Mouse (Mus musculus) midbrain, embryonic 16.5 days (tissue): ENCODE measurements at regions not wholly inside any gene's neighbourhood (a gene's known extent, or its start where the extent isn't known, plus 50 kb on each side); places are given as distances from the start of the nearest gene placed in this dataset.
A peak's percentile ranks its signal among the peaks of the same experiment; 100 is the strongest.

Source experiments
- ATAC-seq: fragments of 200-750 bp; cut with Nextera tagmentation; 2 replicates; pipeline ENCODE4 v1.8.0; 2017; ENCODE audit warnings: moderate TSS enrichment
- H3K27ac ChIP-seq: fragments of 300-500 bp; sonication (generic); 2 replicates; pipeline ENCODE4 v1.5.1; 2014; ENCODE audit warnings: mild to moderate bottlenecking, low read length, mixed read lengths
- H3K27me3 ChIP-seq: fragments of 300-500 bp; sonication (generic); 2 replicates; pipeline ENCODE4 v1.6.1; 2014; ENCODE audit warnings: low read depth, low read length, mixed read lengths; ENCODE audit not compliant: control insufficient read depth, insufficient read depth
- H3K36me3 ChIP-seq: fragments of 300-500 bp; sonication (generic); 2 replicates; pipeline ENCODE4 v1.6.1; 2014; ENCODE audit warnings: mild to moderate bottlenecking, low read length, moderate library complexity, mixed read lengths; ENCODE audit not compliant: control insufficient read depth, insufficient read depth
- H3K4me1 ChIP-seq: fragments of 300-500 bp; sonication (generic); 2 replicates; pipeline ENCODE4 v1.6.1; 2014; ENCODE audit warnings: mild to moderate bottlenecking, low read length, mixed read lengths; ENCODE audit not compliant: control insufficient read depth, insufficient read depth
- H3K4me2 ChIP-seq: fragments of 300-500 bp; sonication (generic); 2 replicates; pipeline ENCODE4 v1.6.1; 2014; ENCODE audit warnings: mild to moderate bottlenecking, low read length, mixed read lengths
- H3K4me3 ChIP-seq: fragments of 300-500 bp; sonication (generic); 2 replicates; pipeline ENCODE4 v1.5.1; 2014; ENCODE audit warnings: low read depth, mild to moderate bottlenecking, low read length, moderate library complexity, mixed read lengths
- H3K9ac ChIP-seq: fragments of 300-500 bp; sonication (generic); 2 replicates; pipeline ENCODE4 v1.6.1; 2014; ENCODE audit warnings: low read depth, low read length, mixed read lengths
- H3K9me3 ChIP-seq: fragments of 300-500 bp; sonication (generic); replicated peaks from 2 replicates; pipeline ENCODE4 v1.6.1; 2014; ENCODE audit warnings: mild to moderate bottlenecking, low read length, mixed read lengths; ENCODE audit not compliant: control insufficient read depth, poor library complexity, severe bottlenecking
- WGBS: fragments of 180-500 bp; shearing (Covaris S2); extraction: QIAGEN DNeasy Blood & Tissue Kit; methylation state at CpG from one replicate; pipeline ENCODE4 v1.1.7; 2014; 5-methylcytosine and 5-hydroxymethylcytosine counted together

DNA sequence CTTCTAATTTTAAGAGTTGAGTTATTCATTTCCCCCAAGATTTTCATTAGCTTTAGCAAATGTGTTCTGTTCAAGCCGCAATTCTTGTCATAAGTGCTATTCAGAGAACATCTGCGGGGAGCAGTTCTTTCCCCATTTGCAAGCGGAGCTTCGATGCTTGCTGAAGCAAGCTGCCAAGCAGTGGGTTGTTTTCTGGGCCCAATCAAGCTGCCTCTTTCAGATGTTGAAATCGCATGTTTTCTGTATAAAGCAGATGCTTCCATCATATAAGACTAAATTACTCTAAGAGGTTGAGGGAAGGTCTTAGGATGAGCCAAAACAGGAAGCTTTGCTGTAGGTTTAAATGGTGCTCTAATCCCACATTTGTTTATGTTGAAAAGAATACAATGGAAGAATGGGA, 547.4 kb downstream of the Abca13 start:
- no peak overlapping the region for H3K27ac ChIP-seq
- H3K4me1 ChIP-seq, result no peaks in the 10 kb centered on the region
- no peak overlapping the region for H3K4me3 ChIP-seq
- H3K36me3 ChIP-seq, result no peaks in the 10 kb centered on the region
- ATAC-seq, result no peak
- no peak overlapping the region for H3K9ac ChIP-seq
- no peak overlapping the region for H3K4me2 ChIP-seq
- no peaks in the 10 kb centered on the region for H3K27me3 ChIP-seq
- WGBS, result 87% methylated on average over 5 of the region's 5 CpGs
- no peaks in the 10 kb centered on the region for H3K9me3 ChIP-seq

DNA sequence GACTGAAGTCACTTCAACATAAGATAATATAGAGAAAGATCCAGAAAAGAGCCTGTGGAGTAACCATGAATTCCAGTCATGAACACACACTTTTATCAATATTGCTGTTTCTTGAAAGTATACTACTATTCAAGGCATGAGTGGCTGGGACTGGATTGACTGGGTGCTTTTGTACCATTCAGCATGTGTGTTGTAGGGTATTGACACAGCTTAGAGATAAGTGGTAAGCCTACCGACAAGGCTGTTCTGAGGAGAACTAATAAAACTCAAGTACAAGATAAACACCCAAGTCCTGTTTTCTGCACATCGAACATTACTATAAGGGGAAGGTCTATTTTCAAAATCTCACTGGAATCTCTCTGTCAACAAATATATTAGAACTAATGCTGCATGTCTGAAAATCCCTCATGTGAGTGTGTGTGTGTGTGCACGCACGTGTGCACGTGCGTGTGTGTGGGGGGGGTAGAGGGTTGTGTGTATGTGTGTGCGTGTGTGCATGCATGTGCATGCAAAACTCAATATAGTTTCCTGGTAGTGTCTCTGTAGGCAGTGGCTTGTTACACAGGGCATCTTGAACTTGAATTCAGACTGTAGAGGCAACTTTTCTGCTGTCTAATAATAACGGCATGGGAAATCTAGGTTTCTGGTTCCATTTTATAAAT, 588.6 kb downstream of the Abca13 start:
- no peak for ATAC-seq
- Histone ChIP-seq H3K36me3 (no peaks in the 10 kb centered on the region), H3K9ac (no peak overlapping the region), H3K9me3 (no peaks in the 10 kb centered on the region), H3K4me1 (no peaks in the 10 kb centered on the region), H3K27me3 (no peaks in the 10 kb centered on the region), H3K27ac (no peak overlapping the region), H3K4me3 (no peak overlapping the region), H3K4me2 (no peak overlapping the region)
- WGBS, result 93% methylated on average over 8 of the region's 8 CpGs

DNA sequence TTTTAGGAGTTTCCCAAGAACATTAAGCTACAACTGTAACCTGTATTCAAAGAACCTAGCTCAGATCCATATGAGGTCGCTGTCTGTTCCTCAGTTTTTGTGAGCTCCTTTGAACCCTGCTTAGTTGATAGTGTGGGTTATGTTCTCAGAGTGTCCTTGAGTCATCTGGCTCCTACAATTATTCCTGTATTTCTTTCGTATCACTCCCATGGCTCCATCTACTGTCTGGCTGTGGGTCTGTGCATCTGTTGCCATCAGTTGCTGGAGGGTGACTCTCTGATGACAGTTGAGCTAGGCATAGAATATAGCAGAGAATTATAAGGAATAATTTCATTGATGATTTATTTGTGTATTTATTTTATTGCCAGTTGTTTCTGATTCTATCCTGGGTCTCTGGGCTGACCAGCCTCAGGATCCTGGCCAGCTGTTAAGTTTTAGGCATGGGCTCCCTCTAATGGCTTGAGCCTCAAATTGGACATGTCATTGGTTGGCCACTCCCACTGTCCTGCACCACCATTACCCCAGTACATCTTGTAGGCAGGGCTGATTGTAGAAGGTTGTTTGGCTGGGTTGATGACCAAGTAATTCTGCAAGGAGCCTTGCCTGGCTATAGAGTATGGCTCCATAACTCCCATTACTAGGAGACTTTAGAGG, 601.6 kb downstream of the Abca13 start:
- Histone ChIP-seq H3K4me2 (no peak overlapping the region), H3K9me3 (no peaks in the 10 kb centered on the region), H3K9ac (no peak overlapping the region), H3K36me3 (no peaks in the 10 kb centered on the region), H3K4me3 (no peak overlapping the region), H3K4me1 (no peaks in the 10 kb centered on the region), H3K27me3 (no peaks in the 10 kb centered on the region), H3K27ac (no peak overlapping the region)
- WGBS, result 73% methylated on average over 2 of the region's 2 CpGs
- no peak for ATAC-seq

DNA sequence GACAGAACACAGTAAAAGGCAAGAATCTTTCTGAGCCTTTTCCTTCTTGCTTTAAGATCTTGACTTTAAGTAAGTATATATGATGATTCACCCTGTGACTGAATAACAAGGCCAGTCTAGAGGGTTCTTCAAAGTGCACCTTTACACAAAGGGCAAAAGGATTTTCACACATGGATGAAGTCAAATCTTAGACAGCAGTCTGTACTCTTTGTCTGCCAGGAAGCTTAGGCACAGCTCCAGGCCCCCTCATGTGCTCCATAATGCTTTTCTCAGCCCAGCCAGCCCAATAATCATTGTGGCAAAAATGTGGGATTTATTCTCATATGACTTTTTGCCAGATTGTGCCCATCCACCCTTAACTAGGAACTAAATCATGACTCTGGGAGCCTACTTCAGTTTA, 647.9 kb downstream of the Abca13 start:
- H3K27me3 ChIP-seq, result no peaks in the 10 kb centered on the region
- ATAC-seq, result no peak
- H3K4me1 ChIP-seq, result no peaks in the 10 kb centered on the region
- no peaks in the 10 kb centered on the region for H3K36me3 ChIP-seq
- H3K4me2 ChIP-seq, result no peak overlapping the region
- H3K27ac ChIP-seq, result no peak overlapping the region
- H3K9ac ChIP-seq, result no peak overlapping the region
- H3K9me3 ChIP-seq, result no peaks in the 10 kb centered on the region
- H3K4me3 ChIP-seq, result no peak overlapping the region

DNA sequence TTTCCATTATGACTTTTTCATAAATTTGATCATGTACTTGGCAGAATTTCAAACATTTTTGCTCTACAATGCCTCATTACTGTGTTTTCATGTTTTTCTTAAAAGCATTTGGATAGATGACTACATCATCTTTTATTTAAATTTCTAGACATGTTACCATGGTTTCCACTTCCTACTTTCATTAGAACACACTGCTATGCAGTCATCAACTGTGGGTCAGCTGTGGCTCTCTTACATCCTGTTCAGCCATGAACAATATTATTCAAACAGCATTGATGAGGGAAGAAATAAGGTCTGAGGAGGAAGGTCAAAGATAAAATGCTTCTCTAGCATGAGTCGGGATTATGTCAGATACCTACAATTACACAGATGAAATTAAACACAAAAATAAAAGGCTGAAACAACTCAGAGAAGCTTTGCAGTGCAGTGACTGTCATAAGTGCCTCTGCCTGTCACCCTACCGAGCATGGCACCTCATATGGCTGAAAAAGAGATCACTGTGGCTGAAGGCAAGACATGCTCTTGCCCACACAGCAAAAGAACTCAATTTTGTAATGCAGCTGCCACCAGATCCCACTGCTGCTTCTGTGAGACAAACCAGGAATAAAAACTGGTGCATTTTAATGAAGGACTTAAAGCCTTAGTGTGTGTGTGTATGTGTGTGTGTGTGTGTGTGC, 676.9 kb downstream of the Abca13 start:
- Histone ChIP-seq H3K4me2 (no peak overlapping the region), H3K27me3 (no peaks in the 10 kb centered on the region), H3K27ac (no peak overlapping the region), H3K4me1 (no peaks in the 10 kb centered on the region; the same call in 1 of the 2 replicates), H3K36me3 (no peaks in the 10 kb centered on the region), H3K9me3 (no peaks in the 10 kb centered on the region), H3K9ac (no peak overlapping the region), H3K4me3 (no peak overlapping the region)
- 0 out of 2 replicates have a peak, but pooled peaks have one; percentile 70 for ATAC-seq
- 60% methylated on average over 2 of the region's 2 CpGs for WGBS
